1 mouse cellular context compared by ENCODE assay signal in genomic region chr2:25664125-25664524, GRCm38 (mm10).
"Had no signal": no experiment of that assay in that cellular context is flagged by ENCODE, and none has a peak within 500 bp of the region (broad histone marks: within the 10 kb centered on the region; RNA-seq: fewer than 3 reads in every experiment).

No protein-coding gene starts in this region.

- DNase-seq: gastrocnemius, postnatal 25 days had no signal
